Mouse (Mus musculus) E14TG2a.4 (cell line): ENCODE data around the gene Gosr2.

Experiments
- CTCF ChIP-seq: conservative IDR thresholded peaks from 2 replicates; pipeline ENCODE4 v1.5.1; 2014; ENCODE audit warnings: low read length
- NANOG ChIP-seq: IDR thresholded peaks from 2 replicates; pipeline ENCODE4 v1.6.1; 2014; ENCODE audit warnings: borderline replicate concordance, low read length, mixed read lengths
- POU5F1 ChIP-seq: IDR thresholded peaks from 2 replicates; pipeline ENCODE4 v1.6.1; 2014; ENCODE audit warnings: low read length, borderline replicate concordance

DNA sequence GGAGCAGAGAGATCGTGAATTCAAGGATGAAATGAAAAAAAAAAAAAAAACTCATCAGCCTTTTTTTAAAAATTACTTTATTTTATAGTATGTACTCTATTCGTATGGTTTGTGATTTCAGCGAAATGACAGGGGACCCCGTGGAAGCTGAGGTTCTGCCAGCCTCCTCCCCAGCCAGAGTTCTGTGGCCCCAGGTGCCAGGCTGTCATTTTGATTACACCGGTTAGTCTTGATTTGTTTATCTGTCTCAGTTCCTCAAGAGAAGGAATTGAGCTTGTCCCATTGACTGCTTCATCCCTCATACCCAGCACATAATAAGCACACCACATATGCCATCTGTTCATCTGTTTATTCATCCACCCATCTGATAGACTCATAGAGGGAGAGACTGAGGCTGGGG is 21.7 kb upstream of the Gosr2 start:
- TF ChIP-seq CTCF (no peak), NANOG (no peak), POU5F1 (no peak)
